Mouse (Mus musculus) stomach, embryonic 14.5 days (tissue): ENCODE results near the gene Col4a1. TPM values are rescaled to one million over a fixed set of nuclear protein-coding genes. Genes with fewer than 3 reads are reported as not detected.

ENCODE experiments used
- ATAC-seq: fragments of 200-750 bp; cut with Nextera tagmentation; 2 replicates; pipeline ENCODE4 v1.8.0; 2017; ENCODE audit warnings: low read depth, moderate TSS enrichment; ENCODE audit not compliant: insufficient number of reproducible peaks, insufficient read depth, low FRiP score
- H3K27ac ChIP-seq: fragments of 300-500 bp; sonication (generic); 2 replicates; pipeline ENCODE4 v1.5.1; 2014; ENCODE audit warnings: mild to moderate bottlenecking, low read length, moderate library complexity, mixed read lengths
- H3K27me3 ChIP-seq: fragments of 300-500 bp; sonication (generic); 2 replicates; pipeline ENCODE4 v1.6.1; 2014; ENCODE audit warnings: low read length, control low read depth, mixed read lengths; ENCODE audit not compliant: control insufficient read depth, insufficient read depth
- H3K36me3 ChIP-seq: fragments of 300-500 bp; sonication (generic); 2 replicates; pipeline ENCODE4 v1.6.1; 2014; ENCODE audit warnings: mild to moderate bottlenecking, control low read depth, low read length, moderate library complexity, mixed read lengths; ENCODE audit not compliant: control insufficient read depth, insufficient read depth
- H3K4me1 ChIP-seq: fragments of 300-500 bp; sonication (generic); 2 replicates; pipeline ENCODE4 v1.6.1; 2014; ENCODE audit warnings: low read length, control low read depth, mixed read lengths; ENCODE audit not compliant: control insufficient read depth, insufficient read depth
- H3K4me2 ChIP-seq: fragments of 300-500 bp; sonication (generic); replicated peaks from 2 replicates; pipeline ENCODE4 v1.6.1; 2014; ENCODE audit warnings: low read depth, low read length, control low read depth
- H3K4me3 ChIP-seq: fragments of 300-500 bp; sonication (generic); 2 replicates; pipeline ENCODE4 v1.5.1; 2014; ENCODE audit warnings: low read depth, low read length, control low read depth
- H3K9ac ChIP-seq: fragments of 300-500 bp; sonication (generic); replicated peaks from 2 replicates; pipeline ENCODE4 v1.6.1; 2014; ENCODE audit warnings: low read depth, mild to moderate bottlenecking, control low read depth, low read length, moderate library complexity, mixed read lengths
- H3K9me3 ChIP-seq: fragments of 300-500 bp; sonication (generic); 2 replicates; pipeline ENCODE4 v1.6.1; 2016; ENCODE audit warnings: low read depth, low read length, control low read depth; ENCODE audit not compliant: control insufficient read depth
- WGBS: fragments of 180-500 bp; shearing (Covaris S2); extraction: QIAGEN DNeasy Blood & Tissue Kit; methylation state at CpG from one replicate; pipeline ENCODE4 v1.1.7; 2014; 5-methylcytosine and 5-hydroxymethylcytosine counted together
- polyA plus RNA-seq: library from polyadenylated mRNA; unstranded; fragments of >200 nt; fragmentation: Nextera tagmentation; extraction: Ambion mirVana; gene quantifications from 2 replicates; pipeline ENCODE4 v1.2.1, GENCODE M21; 2014

The Col4a1 gene
- polyA plus RNA-seq, 1 experiment from 2014 or later, result 216 TPM

GRCm38 (mm10) chr8:11263848-11264247, 48.8 kb downstream of the Col4a1 start:
- no peak for ATAC-seq
- H3K4me3 ChIP-seq, result no peak overlapping the region
- no peak overlapping the region for H3K9ac ChIP-seq
- WGBS, result 83% methylated on average over 6 of the region's 6 CpGs
- H3K27ac ChIP-seq, result no peak overlapping the region
- H3K4me2 ChIP-seq, result no peak overlapping the region
- peaks cover 13% of the 10 kb centered on the region for H3K4me1 ChIP-seq
- no peaks in the 10 kb centered on the region for H3K9me3 ChIP-seq
- H3K27me3 ChIP-seq, result no peaks in the 10 kb centered on the region
- peaks cover 3% of the 10 kb centered on the region for H3K36me3 ChIP-seq

GRCm38 (mm10) chr8:11262031-11262735, 50.4 kb downstream of the Col4a1 start:
- H3K27me3 ChIP-seq, result no peaks in the 10 kb centered on the region
- 70% methylated on average over 15 of the region's 15 CpGs for WGBS
- no peak overlapping the region for H3K9ac ChIP-seq
- peaks cover 13% of the 10 kb centered on the region for H3K4me1 ChIP-seq
- H3K36me3 ChIP-seq, result no peaks in the 10 kb centered on the region; the same call in none of the 2 replicates
- H3K4me2 ChIP-seq, result no peak overlapping the region
- peak overlapping the region; percentile 28; the same call in 1 of the 2 replicates for H3K27ac ChIP-seq
- H3K9me3 ChIP-seq, result no peaks in the 10 kb centered on the region
- ATAC-seq, result no peak
- H3K4me3 ChIP-seq, result no peak overlapping the region

- Histone ChIP-seq H3K4me1 (peaks cover 13% of the 10 kb centered on the region), H3K4me3 (no peak overlapping the region), H3K27ac (peak overlapping the region; percentile 17; the same call in 1 of the 2 replicates), H3K27me3 (no peaks in the 10 kb centered on the region), H3K4me2 (no peak overlapping the region), H3K9me3 (no peaks in the 10 kb centered on the region), H3K36me3 (no peaks in the 10 kb centered on the region; the same call in 1 of the 2 replicates), H3K9ac (no peak overlapping the region)
- 0 out of 2 replicates have a peak, but pooled peaks have one; percentile 38 for ATAC-seq
- 31% methylated on average over 10 of the region's 10 CpGs for WGBS
Measured at GRCm38 (mm10) chr8:11259832-11260615, 52.6 kb downstream of the Col4a1 start.

- peaks cover 13% of the 10 kb centered on the region for H3K4me1 ChIP-seq
- H3K9me3 ChIP-seq, result no peaks in the 10 kb centered on the region
- H3K9ac ChIP-seq, result no peak overlapping the region
- H3K27me3 ChIP-seq, result no peaks in the 10 kb centered on the region
- 49% methylated on average over 2 of the region's 2 CpGs for WGBS
- H3K27ac ChIP-seq, result no peak overlapping the region
- no peak for ATAC-seq
- H3K4me2 ChIP-seq, result no peak overlapping the region
- H3K36me3 ChIP-seq, result no peaks in the 10 kb centered on the region; the same call in 1 of the 2 replicates
- no peak overlapping the region for H3K4me3 ChIP-seq
Measured at GRCm38 (mm10) chr8:11258517-11259136, 54.0 kb downstream of the Col4a1 start.

GRCm38 (mm10) chr8:11257079-11258017, 55.3 kb downstream of the Col4a1 start:
- H3K4me1 ChIP-seq, result peaks cover 9% of the 10 kb centered on the region
- 74% methylated on average over 13 of the region's 13 CpGs for WGBS
- H3K27ac ChIP-seq, result peak overlapping the region; percentile 35; the same call in 1 of the 2 replicates
- ATAC-seq, result no peak
- H3K36me3 ChIP-seq, result no peaks in the 10 kb centered on the region; the same call in 1 of the 2 replicates
- no peaks in the 10 kb centered on the region for H3K9me3 ChIP-seq
- no peak overlapping the region for H3K4me3 ChIP-seq
- H3K9ac ChIP-seq, result no peak overlapping the region
- no peak overlapping the region for H3K4me2 ChIP-seq
- no peaks in the 10 kb centered on the region for H3K27me3 ChIP-seq

- H3K9me3 ChIP-seq, result no peaks in the 10 kb centered on the region
- H3K4me1 ChIP-seq, result peaks cover 7% of the 10 kb centered on the region; the same call in 1 of the 2 replicates
- no peak overlapping the region for H3K4me3 ChIP-seq
- H3K9ac ChIP-seq, result no peak overlapping the region
- ATAC-seq, result no peak
- peak overlapping the region; percentile 30; the same call in 1 of the 2 replicates for H3K27ac ChIP-seq
- no peaks in the 10 kb centered on the region for H3K27me3 ChIP-seq
- 75% methylated on average over 7 of the region's 7 CpGs for WGBS
- no peak overlapping the region for H3K4me2 ChIP-seq
- no peaks in the 10 kb centered on the region for H3K36me3 ChIP-seq
Measured at GRCm38 (mm10) chr8:11256405-11256804, 56.2 kb downstream of the Col4a1 start.

GRCm38 (mm10) chr8:11255680-11256079, 56.9 kb downstream of the Col4a1 start:
- H3K9ac ChIP-seq, result no peak overlapping the region
- H3K36me3 ChIP-seq, result no peaks in the 10 kb centered on the region
- H3K27ac ChIP-seq, result no peak overlapping the region
- peaks cover 12% of the 10 kb centered on the region; the same call in 1 of the 2 replicates for H3K4me1 ChIP-seq
- WGBS, result 65% methylated on average over 7 of the region's 7 CpGs
- H3K27me3 ChIP-seq, result no peaks in the 10 kb centered on the region
- ATAC-seq, result no peak
- no peak overlapping the region for H3K4me3 ChIP-seq
- no peaks in the 10 kb centered on the region for H3K9me3 ChIP-seq
- H3K4me2 ChIP-seq, result no peak overlapping the region
